Mouse (Mus musculus): Measurements from ENCODE around the gene Ncor2. TPM values are rescaled to one million over a fixed set of nuclear protein-coding genes. Genes with fewer than 3 reads are reported as not detected.
A peak's percentile ranks its signal among the peaks of the same experiment; 100 is the strongest.

The Ncor2 gene
- polyA plus RNA-seq, 1 experiment from 2014 or later, result 25.1 TPM

DNA sequence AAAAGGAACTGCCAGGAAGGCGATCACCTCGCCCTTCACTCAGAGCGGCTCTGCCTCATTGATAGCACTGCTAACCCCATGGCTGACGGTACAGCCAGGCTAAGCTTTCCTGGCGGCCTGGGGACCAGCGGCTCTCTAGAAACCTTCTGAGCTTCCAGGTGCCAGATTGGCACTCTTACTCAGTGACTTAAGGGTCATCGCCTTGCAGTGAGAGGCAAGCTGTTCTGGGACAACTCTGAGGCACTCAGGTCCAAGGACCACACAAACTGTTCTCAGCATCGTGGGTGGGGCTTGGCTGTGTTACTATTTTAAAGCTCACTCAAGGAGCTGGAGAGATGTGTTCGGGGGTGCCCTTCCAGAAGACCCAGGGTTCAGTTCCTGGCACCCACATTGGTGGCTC lies 163.4 kb downstream of the Ncor2 start:
- Histone ChIP-seq H3K4me2 (replicated peaks) (no peak overlapping the region), H3K4me3 (no peak overlapping the region), H3K27me3 (no peaks in the 10 kb centered on the region), H3K27ac (replicated peaks) (no peak overlapping the region), H3K36me3 (peaks cover 56% of the 10 kb centered on the region), H3K9me3 (no peaks in the 10 kb centered on the region), H3K4me1 (no peaks in the 10 kb centered on the region), H3K9ac (replicated peaks) (no peak overlapping the region)
- no peak for ATAC-seq (ENCODE audit: low FRiP score, low read depth)
- 91% methylated on average over 9 of the region's 9 CpGs for WGBS

DNA sequence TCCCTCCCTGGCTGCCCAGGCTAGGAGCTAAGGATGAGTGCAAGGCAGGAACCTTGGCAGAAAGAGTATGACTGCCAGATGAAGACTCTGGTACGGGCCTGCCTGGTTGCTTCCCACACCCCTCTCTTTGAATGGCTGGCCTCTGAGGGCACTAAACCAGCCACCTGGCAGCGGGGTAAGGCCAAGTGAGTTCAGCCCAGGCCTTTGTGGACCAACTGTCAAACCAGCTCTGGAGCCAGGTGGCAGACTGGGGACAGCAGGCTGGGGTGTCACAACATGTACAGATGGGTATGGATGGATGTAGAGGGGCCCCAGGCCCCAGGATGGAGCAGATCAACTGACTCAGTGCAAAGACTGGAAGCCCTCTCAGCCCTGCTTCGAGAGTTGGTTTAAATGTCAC lies 164.0 kb downstream of the Ncor2 start:
- Histone ChIP-seq H3K27ac (replicated peaks) (no peak overlapping the region), H3K27me3 (no peaks in the 10 kb centered on the region), H3K4me3 (no peak overlapping the region), H3K4me2 (replicated peaks) (no peak overlapping the region), H3K36me3 (peaks cover 56% of the 10 kb centered on the region), H3K9ac (replicated peaks) (no peak overlapping the region), H3K9me3 (no peaks in the 10 kb centered on the region), H3K4me1 (no peaks in the 10 kb centered on the region)
- no peak for ATAC-seq (ENCODE audit: low FRiP score, low read depth)
- WGBS, result 93% methylated on average over 3 of the region's 3 CpGs

DNA sequence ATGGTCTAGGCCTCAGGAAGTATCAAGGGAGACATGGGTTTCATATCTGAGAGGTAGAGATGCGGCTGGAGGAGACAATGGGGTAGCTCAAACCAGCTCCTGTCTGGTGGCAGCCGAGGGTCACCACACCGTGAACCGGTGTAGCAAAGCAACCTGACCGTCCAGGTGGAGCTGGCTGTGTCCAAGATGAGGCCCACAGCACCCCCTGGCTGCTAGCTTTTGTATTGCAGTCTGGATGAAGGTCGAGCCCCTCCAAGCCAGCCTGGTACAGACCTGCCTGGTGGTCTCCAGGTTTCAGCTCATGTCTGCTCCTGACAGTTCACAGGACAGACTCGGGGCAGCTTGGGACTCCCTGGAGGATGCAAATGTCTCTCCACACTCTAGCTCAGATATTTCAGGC lies 164.5 kb downstream of the Ncor2 start:
- Histone ChIP-seq H3K27ac (replicated peaks) (no peak overlapping the region), H3K4me3 (no peak overlapping the region), H3K9ac (replicated peaks) (no peak overlapping the region), H3K9me3 (no peaks in the 10 kb centered on the region), H3K4me1 (no peaks in the 10 kb centered on the region), H3K27me3 (no peaks in the 10 kb centered on the region), H3K36me3 (peaks cover 51% of the 10 kb centered on the region), H3K4me2 (replicated peaks) (no peak overlapping the region)
- WGBS, result 59% methylated on average over 7 of the region's 7 CpGs
- ATAC-seq (ENCODE audit: low FRiP score, low read depth), result peak; percentile 38; the same call in 1 of the 2 replicates

DNA sequence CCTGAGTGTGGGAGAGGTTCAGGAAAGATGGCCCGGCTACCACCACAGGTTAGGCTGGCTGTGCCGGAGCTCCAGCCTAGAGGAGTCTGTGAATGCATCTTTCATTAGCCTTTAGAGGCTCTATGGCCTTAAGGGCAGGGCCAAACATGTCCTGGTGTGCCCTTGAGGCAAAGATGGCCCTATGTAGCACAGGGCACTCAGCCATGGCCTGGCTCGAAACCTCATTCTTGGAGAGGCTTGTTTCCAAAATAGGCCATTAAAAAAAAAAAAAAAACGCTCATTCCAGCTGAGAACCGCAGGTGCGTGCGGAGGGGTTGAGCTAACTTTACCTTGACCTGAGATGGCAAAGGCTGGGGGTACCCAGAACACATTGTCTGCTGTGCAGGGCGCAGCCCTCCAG lies 167.4 kb downstream of the Ncor2 start:
- Histone ChIP-seq H3K27ac (replicated peaks) (0 out of 2 replicates have a peak overlapping the region, but pooled peaks have one; percentile 0), H3K4me1 (peaks cover 4% of the 10 kb centered on the region; the same call in 1 of the 2 replicates), H3K27me3 (no peaks in the 10 kb centered on the region), H3K36me3 (peaks cover 25% of the 10 kb centered on the region), H3K9ac (replicated peaks) (no peak overlapping the region), H3K9me3 (no peaks in the 10 kb centered on the region), H3K4me2 (replicated peaks) (no peak overlapping the region), H3K4me3 (no peak overlapping the region)
- ATAC-seq (ENCODE audit: low FRiP score, low read depth), result no peak
- 92% methylated on average over 8 of the region's 8 CpGs for WGBS

DNA sequence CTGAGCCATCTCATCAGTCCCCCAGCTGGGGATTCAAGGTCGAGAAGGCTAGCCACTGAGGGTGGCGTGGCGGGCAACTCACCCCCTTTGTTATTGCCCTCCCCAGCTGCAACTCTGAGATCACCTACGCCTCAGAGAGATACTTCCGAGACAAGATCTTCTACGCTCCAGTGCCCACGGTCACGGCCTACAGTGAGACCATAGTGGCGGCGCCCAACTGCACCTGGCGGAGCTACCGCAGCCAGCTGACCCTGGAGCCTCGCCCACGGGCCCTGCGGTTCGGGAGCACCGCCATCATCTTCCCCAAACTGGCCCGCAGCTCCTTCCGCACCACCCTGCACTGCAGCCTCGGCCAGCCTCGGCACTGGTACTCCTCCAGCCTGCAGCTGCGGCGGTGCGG lies 167.9 kb downstream of the Ncor2 start:
- H3K36me3 ChIP-seq, result peaks cover 21% of the 10 kb centered on the region; the same call in 1 of the 2 replicates

DNA sequence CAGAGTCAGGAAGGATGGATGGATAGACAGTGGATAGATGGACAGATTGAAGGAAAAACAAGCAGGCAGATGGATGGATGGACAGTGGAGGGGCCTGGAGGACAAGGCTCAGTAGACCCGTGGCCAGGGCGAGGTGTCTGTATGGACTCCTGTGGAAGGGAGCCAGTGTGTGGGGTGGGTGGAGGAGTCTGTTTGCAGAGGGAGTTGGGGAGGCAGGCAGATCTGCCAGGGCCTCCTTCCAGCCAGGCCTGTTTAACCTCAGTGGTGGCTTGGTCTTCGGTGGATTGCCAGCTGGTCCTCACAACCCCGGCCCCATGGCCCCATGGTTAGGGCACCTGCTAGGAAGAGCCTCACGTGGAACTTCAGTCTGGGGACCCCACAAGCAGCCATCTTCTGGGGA lies 172.1 kb downstream of the Ncor2 start:
- peaks cover 8% of the 10 kb centered on the region; the same call in 1 of the 2 replicates for H3K36me3 ChIP-seq
- H3K27ac ChIP-seq (replicated peaks), result no peak overlapping the region
- H3K4me2 ChIP-seq (replicated peaks), result no peak overlapping the region
- ATAC-seq (ENCODE audit: low FRiP score, low read depth), result no peak
- H3K9me3 ChIP-seq, result no peaks in the 10 kb centered on the region
- no peak overlapping the region for H3K9ac ChIP-seq (replicated peaks)
- H3K4me1 ChIP-seq, result peaks cover 30% of the 10 kb centered on the region
- peaks cover 30% of the 10 kb centered on the region for H3K27me3 ChIP-seq
- H3K4me3 ChIP-seq, result no peak overlapping the region
- WGBS, result 93% methylated on average over 5 of the region's 5 CpGs

More for the DNA sequence above, 167.9 kb downstream of the Ncor2 start:
- Histone ChIP-seq H3K4me3 (no peak overlapping the region), H3K9me3 (no peaks in the 10 kb centered on the region), H3K4me2 (replicated peaks) (no peak overlapping the region), H3K27ac (replicated peaks) (0 out of 2 replicates have a peak overlapping the region, but pooled peaks have one; percentile 0), H3K27me3 (no peaks in the 10 kb centered on the region), H3K4me1 (peaks cover 8% of the 10 kb centered on the region), H3K9ac (replicated peaks) (no peak overlapping the region)
- no peak for ATAC-seq (ENCODE audit: low FRiP score, low read depth)
- WGBS, result 91% methylated on average over 24 of the region's 24 CpGs

DNA sequence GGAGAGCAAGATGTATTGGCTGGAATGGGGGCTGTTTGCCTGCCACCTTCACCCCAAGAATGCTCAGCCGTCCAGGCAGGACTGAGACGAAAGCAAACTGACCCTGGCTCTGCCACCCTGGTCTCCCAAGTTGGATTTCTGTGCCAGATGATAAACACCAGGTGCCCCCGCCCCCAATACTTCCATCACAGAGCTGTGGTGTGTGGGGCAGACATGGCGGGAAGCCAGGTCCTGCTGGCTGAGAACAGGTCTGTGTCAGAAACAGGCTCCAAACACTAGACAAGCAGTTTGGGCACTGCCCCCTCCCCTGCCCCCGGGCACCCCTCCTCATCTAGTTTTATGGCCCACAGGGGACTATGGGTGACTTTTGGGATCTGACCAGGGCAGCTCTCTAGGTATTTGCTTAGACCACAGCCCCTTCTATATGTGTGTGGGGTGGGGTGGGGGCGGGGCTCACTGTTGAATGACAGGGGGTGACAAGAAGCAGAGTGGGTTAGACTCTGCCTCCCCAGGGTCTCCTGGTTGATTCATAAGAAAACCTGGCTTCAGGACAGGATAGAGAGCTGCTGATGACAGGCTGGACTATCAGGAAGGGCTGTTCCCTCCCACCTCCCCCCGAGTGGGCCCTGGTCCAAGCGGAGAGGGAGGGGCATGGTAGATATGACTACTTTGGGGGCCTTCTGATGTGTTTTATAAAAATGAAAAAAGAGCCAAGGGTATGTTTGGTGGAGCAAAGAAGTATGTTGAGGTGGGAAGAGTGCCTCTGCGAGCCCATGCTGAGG lies 173.0 kb downstream of the Ncor2 start:
- Histone ChIP-seq H3K4me2 (replicated peaks) (no peak overlapping the region), H3K27me3 (peaks cover 30% of the 10 kb centered on the region), H3K36me3 (0 out of 2 replicates have a peak, but pooled peaks cover 3% of the 10 kb centered on the region), H3K9ac (replicated peaks) (no peak overlapping the region), H3K9me3 (no peaks in the 10 kb centered on the region), H3K4me3 (no peak overlapping the region), H3K27ac (replicated peaks) (no peak overlapping the region), H3K4me1 (peaks cover 30% of the 10 kb centered on the region)
- no peak for ATAC-seq (ENCODE audit: low FRiP score, low read depth)
- WGBS, result 78% methylated on average over 9 of the region's 9 CpGs

DNA sequence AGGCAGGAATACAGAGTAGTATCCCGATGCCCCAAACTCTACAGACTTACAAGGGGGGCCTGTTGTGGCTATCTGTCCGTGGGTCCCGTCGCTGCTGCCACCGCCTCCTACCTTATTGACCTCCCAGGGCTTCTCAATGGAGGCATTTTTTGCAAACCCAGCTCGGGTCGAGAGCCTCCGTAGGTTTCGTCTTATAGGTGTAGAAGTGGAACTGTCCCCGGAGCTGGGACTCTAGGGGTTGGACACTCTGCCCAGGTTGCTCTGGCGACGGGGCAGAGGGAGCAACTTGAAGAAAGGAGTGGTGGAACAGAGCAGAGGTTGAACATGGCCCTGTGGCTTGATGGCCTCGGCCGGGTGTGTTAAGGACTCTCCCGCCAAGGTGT lies 175.2 kb downstream of the Ncor2 start:
- H3K4me1 ChIP-seq, result peaks cover 30% of the 10 kb centered on the region
- peak overlapping the region; percentile 51 for H3K9ac ChIP-seq (replicated peaks)
- no peak for ATAC-seq (ENCODE audit: low FRiP score, low read depth)
- peak overlapping the region; percentile 41 for H3K4me3 ChIP-seq
- no peaks in the 10 kb centered on the region for H3K9me3 ChIP-seq
- H3K27me3 ChIP-seq, result peaks cover 30% of the 10 kb centered on the region
- H3K36me3 ChIP-seq, result no peaks in the 10 kb centered on the region
- WGBS, result 13% methylated on average over 15 of the region's 15 CpGs
- H3K27ac ChIP-seq (replicated peaks), result no peak overlapping the region; the same call in 1 of the 2 replicates
- H3K4me2 ChIP-seq (replicated peaks), result peak overlapping the region; percentile 62

DNA sequence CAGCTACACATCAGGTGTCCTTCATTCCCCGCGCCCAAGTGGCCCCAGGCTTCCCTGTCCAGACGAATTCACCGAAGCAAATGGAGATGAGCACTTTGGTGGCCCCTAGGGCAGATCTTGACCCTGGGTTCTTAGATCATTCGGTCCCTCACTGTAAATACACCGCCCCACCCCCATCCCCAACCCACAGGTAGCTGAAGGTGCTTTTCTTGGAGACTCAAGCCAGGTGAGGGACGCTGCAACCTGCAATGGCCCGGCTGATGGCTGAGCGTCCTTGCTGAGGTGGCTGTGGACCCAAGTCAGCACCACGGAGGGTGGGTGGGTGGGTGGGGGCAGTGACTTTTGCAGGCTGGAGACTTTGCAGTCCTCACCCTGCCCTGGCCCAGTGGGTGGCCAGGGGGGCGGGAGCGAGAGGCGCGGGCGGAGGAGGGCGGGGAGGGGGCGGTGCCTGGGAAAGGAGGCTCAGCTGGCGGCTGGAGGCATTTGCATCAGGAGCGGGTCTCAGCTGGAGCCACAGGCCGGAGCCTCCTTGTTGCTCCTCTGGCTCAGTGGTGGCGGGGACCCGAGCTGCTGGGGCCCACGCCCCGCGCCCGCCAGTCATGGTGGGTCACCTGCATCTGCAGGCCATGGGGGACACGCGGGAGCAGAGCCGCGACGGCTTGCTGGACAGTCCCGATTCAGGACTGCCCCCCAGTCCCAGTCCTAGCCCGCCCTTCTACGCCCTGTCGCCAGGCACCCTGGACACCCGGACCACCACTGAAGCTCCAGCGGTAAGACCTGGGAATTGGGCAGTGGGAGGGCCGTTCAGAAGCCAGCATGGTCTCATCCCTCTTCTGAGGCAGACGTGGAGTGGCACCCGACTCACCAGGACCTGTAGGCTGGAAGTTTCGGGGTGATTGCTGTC lies 175.8 kb downstream of the Ncor2 start, which contains the start of gene Rflna:
Rflna (plus strand) TSS at position 253 of the 904 bp plus-strand sequence.
- peak within 1 kb of the TSS; percentile 51 for H3K9ac ChIP-seq (replicated peaks)
- H3K36me3 ChIP-seq, result no peaks in the 10 kb centered on the region
- peak; percentile 79 for ATAC-seq (ENCODE audit: low FRiP score, low read depth)
- peak within 1 kb of the TSS; percentile 62 for H3K4me2 ChIP-seq (replicated peaks)
- peaks cover 30% of the 10 kb centered on the region for H3K27me3 ChIP-seq
- 2% methylated on average over 37 of the region's 41 CpGs for WGBS
- peak within 1 kb of the TSS; percentile 41 for H3K4me3 ChIP-seq
- H3K27ac ChIP-seq (replicated peaks), result no peak within 1 kb of the TSS; the same call in 1 of the 2 replicates
- H3K4me1 ChIP-seq, result peaks cover 30% of the 10 kb centered on the region
- no peaks in the 10 kb centered on the region for H3K9me3 ChIP-seq

DNA sequence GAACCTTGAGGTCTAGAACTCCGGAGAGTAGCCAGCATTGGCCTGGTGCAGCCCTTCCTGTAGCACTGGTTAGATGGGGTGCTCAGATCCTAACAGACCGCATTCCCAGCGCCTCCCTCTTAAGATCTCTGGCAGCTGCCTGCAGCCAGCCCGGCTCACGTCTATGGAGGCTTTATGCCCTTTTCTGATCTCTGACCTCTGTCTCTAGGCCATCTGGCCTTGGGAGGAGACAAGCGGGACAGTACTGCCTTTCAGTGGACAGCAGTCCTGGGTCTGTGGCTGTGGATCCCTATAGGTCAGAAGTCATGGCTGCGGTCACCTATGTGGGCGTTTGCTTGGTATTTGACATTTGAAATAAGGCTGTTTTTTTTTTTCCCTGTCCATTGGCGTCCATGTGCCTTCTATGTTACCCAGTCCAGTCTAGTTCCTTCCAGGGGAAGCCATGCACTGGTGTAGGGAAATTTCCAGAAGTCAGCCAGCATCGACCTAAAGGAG lies 178.2 kb downstream of the Ncor2 start:
- no peak overlapping the region for H3K27ac ChIP-seq (replicated peaks)
- H3K4me3 ChIP-seq, result no peak overlapping the region
- H3K9ac ChIP-seq (replicated peaks), result no peak overlapping the region
- H3K9me3 ChIP-seq, result no peaks in the 10 kb centered on the region
- H3K36me3 ChIP-seq, result no peaks in the 10 kb centered on the region
- H3K4me2 ChIP-seq (replicated peaks), result no peak overlapping the region
- WGBS, result 67% methylated on average over 10 of the region's 10 CpGs
- peaks cover 18% of the 10 kb centered on the region for H3K4me1 ChIP-seq
- ATAC-seq (ENCODE audit: low FRiP score, low read depth), result no peak
- peaks cover 29% of the 10 kb centered on the region for H3K27me3 ChIP-seq

DNA sequence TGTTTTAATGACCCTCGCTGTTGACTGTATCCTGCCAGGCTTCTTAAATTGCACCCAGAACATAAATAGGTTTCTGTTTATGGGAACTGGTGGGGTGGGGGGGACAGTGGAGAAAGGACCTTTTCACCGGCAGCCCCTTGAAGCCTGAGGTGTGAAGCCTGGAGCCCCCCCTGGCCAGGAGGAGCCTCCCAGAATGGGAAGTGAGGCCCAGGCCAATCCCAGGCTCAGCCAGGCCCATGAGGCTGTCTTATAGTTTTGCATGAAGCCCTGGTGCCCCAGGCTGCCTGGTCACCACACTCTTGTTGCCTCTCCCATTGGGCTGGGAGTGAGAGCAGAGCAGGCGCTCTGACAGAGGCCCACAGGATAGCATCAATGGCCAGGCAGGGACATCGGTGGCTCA lies 181.1 kb downstream of the Ncor2 start:
- 0 out of 2 replicates have a peak, but pooled peaks cover 2% of the 10 kb centered on the region for H3K27me3 ChIP-seq
- no peak overlapping the region for H3K4me2 ChIP-seq (replicated peaks)
- 97% methylated on average over 4 of the region's 4 CpGs for WGBS
- H3K27ac ChIP-seq (replicated peaks), result no peak overlapping the region
- no peak overlapping the region for H3K9ac ChIP-seq (replicated peaks)
- peaks cover 4% of the 10 kb centered on the region for H3K4me1 ChIP-seq
- no peak overlapping the region for H3K4me3 ChIP-seq
- H3K36me3 ChIP-seq, result no peaks in the 10 kb centered on the region
- no peak for ATAC-seq (ENCODE audit: low FRiP score, low read depth)
- no peaks in the 10 kb centered on the region for H3K9me3 ChIP-seq

DNA sequence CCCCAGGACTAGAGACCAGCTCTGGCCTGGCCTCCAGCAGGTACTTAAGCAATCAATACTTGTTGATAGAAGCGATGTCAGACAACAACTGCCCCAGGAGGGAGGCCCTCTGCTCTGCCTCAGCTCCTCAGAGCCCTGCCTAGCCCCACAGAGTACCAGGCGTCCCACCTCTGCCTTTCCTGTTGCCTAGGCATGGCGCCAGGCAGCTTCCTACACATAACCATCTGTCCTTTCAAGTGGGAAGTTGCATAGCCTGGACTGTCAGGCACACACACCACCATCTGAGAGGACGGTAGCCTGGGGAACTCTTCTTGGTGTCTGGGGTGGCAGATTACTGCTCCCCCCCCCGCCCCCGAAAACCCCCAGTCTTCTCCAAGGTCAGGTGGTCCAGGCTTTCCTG lies 182.2 kb downstream of the Ncor2 start:
- no peaks in the 10 kb centered on the region for H3K9me3 ChIP-seq
- H3K9ac ChIP-seq (replicated peaks), result no peak overlapping the region
- H3K27me3 ChIP-seq, result 0 out of 2 replicates have a peak, but pooled peaks cover 5% of the 10 kb centered on the region
- 65% methylated on average over 6 of the region's 6 CpGs for WGBS
- H3K27ac ChIP-seq (replicated peaks), result no peak overlapping the region
- no peaks in the 10 kb centered on the region for H3K36me3 ChIP-seq
- no peaks in the 10 kb centered on the region for H3K4me1 ChIP-seq
- H3K4me3 ChIP-seq, result no peak overlapping the region
- no peak overlapping the region for H3K4me2 ChIP-seq (replicated peaks)
- no peak for ATAC-seq (ENCODE audit: low FRiP score, low read depth)
